Mouse (Mus musculus) urinary bladder, postnatal 25 days (tissue): ENCODE results near the gene Creld2.

Experiments used
- DNase-seq: peaks from one replicate; pipeline ENCODE4 v3.0.0; 2022; ENCODE audit warnings: low spot score

Gene Creld2

GRCm38 (mm10) chr15:88854119-88854968 lies 34.9 kb downstream of the Creld2 start:
- DNase-seq, result no peak

- DNase-seq, result no peak
These were observed 35.8 kb downstream of the Creld2 start for GRCm38 (mm10) chr15:88854969-88855830.

- DNase-seq, result no peak
These were observed 36.5 kb downstream of the Creld2 start for GRCm38 (mm10) chr15:88855896-88856417.

- no peak for DNase-seq
These were observed 37.2 kb downstream of the Creld2 start for GRCm38 (mm10) chr15:88856613-88857012.

GRCm38 (mm10) chr15:88857361-88857760 lies 37.9 kb downstream of the Creld2 start:
- DNase-seq, result no peak

GRCm38 (mm10) chr15:88858141-88858541 lies 38.7 kb downstream of the Creld2 start:
- DNase-seq, result no peak

GRCm38 (mm10) chr15:88858707-88859106 lies 39.3 kb downstream of the Creld2 start:
- DNase-seq, result no peak

- DNase-seq, result no peak
These were observed 39.9 kb downstream of the Creld2 start for GRCm38 (mm10) chr15:88859206-88859970.

- DNase-seq, result no peak
These were observed 41.3 kb downstream of the Creld2 start for GRCm38 (mm10) chr15:88860781-88861180.

GRCm38 (mm10) chr15:88861772-88862622 lies 42.6 kb downstream of the Creld2 start, which contains the start of gene Pim3:
Pim3 (plus strand) TSS chr15:88862186.
- peak; percentile 96 for DNase-seq

GRCm38 (mm10) chr15:88862881-88863694 lies 43.6 kb downstream of the Creld2 start:
- DNase-seq, result peak; percentile 65

- DNase-seq, result peak; percentile 74
These were observed 44.3 kb downstream of the Creld2 start for GRCm38 (mm10) chr15:88863695-88864231.

GRCm38 (mm10) chr15:88864270-88865030 lies 45.0 kb downstream of the Creld2 start:
- no peak for DNase-seq

- DNase-seq, result no peak
These were observed 45.6 kb downstream of the Creld2 start for GRCm38 (mm10) chr15:88865061-88865460.

GRCm38 (mm10) chr15:88865888-88866695 lies 46.6 kb downstream of the Creld2 start:
- no peak for DNase-seq

GRCm38 (mm10) chr15:88866934-88867356 lies 47.5 kb downstream of the Creld2 start:
- DNase-seq, result no peak

GRCm38 (mm10) chr15:88867368-88868023 lies 48.0 kb downstream of the Creld2 start:
- DNase-seq, result no peak
